Mouse (Mus musculus) hindbrain, embryonic 11.5 days (tissue): ENCODE results near the gene Arpin. TPM values are rescaled to one million over a fixed set of nuclear protein-coding genes. Genes with fewer than 3 reads are reported as not detected.

Experiments
- ATAC-seq: fragments of 200-750 bp; cut with Nextera tagmentation; 2 replicates; pipeline ENCODE4 v1.8.0; 2017; ENCODE audit warnings: mild to moderate bottlenecking, moderate TSS enrichment, moderate library complexity; ENCODE audit not compliant: low FRiP score
- DNase-seq: peaks from one replicate; pipeline ENCODE4 v3.0.0-alpha.2; 2015; ENCODE audit warnings: low spot score
- H3K27ac ChIP-seq: fragments of 300-500 bp; sonication (generic); 2 replicates; pipeline ENCODE4 v1.5.1; 2014; ENCODE audit warnings: mild to moderate bottlenecking, low read depth, low read length
- H3K27me3 ChIP-seq: fragments of 300-500 bp; sonication (generic); 2 replicates; pipeline ENCODE4 v1.6.1; 2014; ENCODE audit warnings: mild to moderate bottlenecking, low read length, moderate library complexity, mixed read lengths; ENCODE audit not compliant: control insufficient read depth, insufficient read depth
- H3K36me3 ChIP-seq: fragments of 300-500 bp; sonication (generic); 2 replicates; pipeline ENCODE4 v1.6.1; 2014; ENCODE audit warnings: mild to moderate bottlenecking, low read length, moderate library complexity, mixed read lengths; ENCODE audit not compliant: control insufficient read depth, insufficient read depth
- H3K4me1 ChIP-seq: fragments of 300-500 bp; sonication (generic); replicated peaks from 2 replicates; pipeline ENCODE4 v1.6.1; 2014; ENCODE audit warnings: low read length, mixed read lengths; ENCODE audit not compliant: control insufficient read depth, insufficient read depth
- H3K4me2 ChIP-seq: fragments of 300-500 bp; sonication (generic); replicated peaks from 2 replicates; pipeline ENCODE4 v1.6.1; 2014; ENCODE audit warnings: mild to moderate bottlenecking, low read depth, low read length
- H3K4me3 ChIP-seq: fragments of 300-500 bp; sonication (generic); 2 replicates; pipeline ENCODE4 v1.5.1; 2014; ENCODE audit warnings: low read depth, low read length
- H3K9ac ChIP-seq: fragments of 300-500 bp; sonication (generic); 2 replicates; pipeline ENCODE4 v1.6.1; 2014; ENCODE audit warnings: low read depth, low read length
- H3K9me3 ChIP-seq: fragments of 300-500 bp; sonication (generic); 2 replicates; pipeline ENCODE4 v1.6.1; 2016; ENCODE audit warnings: low read length; ENCODE audit not compliant: control insufficient read depth
- WGBS: fragments of 180-500 bp; shearing (Covaris S2); extraction: QIAGEN DNeasy Blood & Tissue Kit; methylation state at CpG from one replicate; pipeline ENCODE4 v1.1.7; 2014; 5-methylcytosine and 5-hydroxymethylcytosine counted together
- polyA plus RNA-seq: library from polyadenylated mRNA; unstranded; fragments of >200 nt; fragmentation: Nextera tagmentation; extraction: Ambion mirVana; gene quantifications from 2 replicates; pipeline ENCODE4 v1.2.1, GENCODE M21; 2014

Gene Arpin
- polyA plus RNA-seq = 22.5 and 24.9 TPM in 2 replicates

DNA sequence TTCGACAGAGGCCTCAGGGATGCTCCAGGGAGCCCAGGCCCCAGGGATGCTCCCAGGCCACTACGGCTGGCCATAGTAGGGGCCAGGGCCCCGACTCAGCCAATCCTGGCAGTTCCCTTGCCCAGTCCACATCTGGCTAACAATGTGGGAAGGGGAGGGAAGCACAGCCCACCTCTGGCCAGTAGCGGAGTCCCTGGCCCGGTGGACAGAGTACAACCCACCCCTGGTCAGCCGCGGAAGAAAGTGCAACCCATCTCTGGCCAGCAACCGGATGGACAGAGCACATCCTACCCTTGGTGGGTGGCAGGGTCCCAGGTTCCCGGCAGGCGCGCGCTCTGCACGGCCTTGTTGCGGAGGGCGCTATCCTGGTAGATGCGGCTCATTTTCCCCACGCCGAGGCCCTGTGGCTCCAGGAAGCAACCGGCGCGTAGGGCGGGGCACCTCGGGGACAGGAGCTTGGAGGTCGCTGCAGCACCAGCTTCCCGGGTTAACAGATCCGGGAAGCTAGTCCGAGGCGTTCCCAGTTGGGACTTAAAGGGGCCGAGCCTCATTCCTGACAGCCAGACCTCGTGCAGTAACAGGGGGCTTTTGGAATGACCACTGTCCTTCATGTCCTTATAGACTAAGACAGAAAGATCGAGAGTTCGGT, at the start of gene Arpin:
Gene Arpin (minus strand): TSS at position 498 of the 649 bp plus-strand sequence.
- Histone ChIP-seq H3K9me3 (no peaks in the 10 kb centered on the region), H3K9ac (peak within 1 kb of the TSS; percentile 77), H3K4me2 (peak within 1 kb of the TSS; percentile 70), H3K4me1 (peaks cover 7% of the 10 kb centered on the region), H3K36me3 (no peaks in the 10 kb centered on the region), H3K27ac (peak within 1 kb of the TSS; percentile 60), H3K4me3 (peak within 1 kb of the TSS; percentile 55), H3K27me3 (no peaks in the 10 kb centered on the region)
- WGBS = under 1% methylated on average over 32 of the region's 32 CpGs
- ATAC-seq (peak; percentile 84), DNase-seq (peak; percentile 76)

GRCm38 (mm10) chr7:79975316-79975715, 40.2 kb upstream of the Arpin start:
- Histone ChIP-seq H3K27me3 (no peaks in the 10 kb centered on the region), H3K9me3 (no peaks in the 10 kb centered on the region), H3K27ac (no peak overlapping the region), H3K9ac (no peak overlapping the region), H3K4me1 (no peaks in the 10 kb centered on the region), H3K4me2 (no peak overlapping the region), H3K4me3 (no peak overlapping the region), H3K36me3 (no peaks in the 10 kb centered on the region)
- DNase-seq = no peak
- ATAC-seq = no peak
- WGBS = 94% methylated on average over 2 of the region's 2 CpGs

- H3K4me3 ChIP-seq = no peak overlapping the region
- no peaks in the 10 kb centered on the region for H3K9me3 ChIP-seq
- H3K36me3 ChIP-seq = no peaks in the 10 kb centered on the region
- no peak overlapping the region for H3K9ac ChIP-seq
- H3K27me3 ChIP-seq = no peaks in the 10 kb centered on the region
- DNase-seq (no peak), ATAC-seq (no peak)
- H3K4me1 ChIP-seq = no peaks in the 10 kb centered on the region
- WGBS = 86% methylated on average over 5 of the region's 5 CpGs
- H3K27ac ChIP-seq = no peak overlapping the region
- H3K4me2 ChIP-seq = no peak overlapping the region
Measured at GRCm38 (mm10) chr7:79972195-79972594, 37.0 kb upstream of the Arpin start.

DNA sequence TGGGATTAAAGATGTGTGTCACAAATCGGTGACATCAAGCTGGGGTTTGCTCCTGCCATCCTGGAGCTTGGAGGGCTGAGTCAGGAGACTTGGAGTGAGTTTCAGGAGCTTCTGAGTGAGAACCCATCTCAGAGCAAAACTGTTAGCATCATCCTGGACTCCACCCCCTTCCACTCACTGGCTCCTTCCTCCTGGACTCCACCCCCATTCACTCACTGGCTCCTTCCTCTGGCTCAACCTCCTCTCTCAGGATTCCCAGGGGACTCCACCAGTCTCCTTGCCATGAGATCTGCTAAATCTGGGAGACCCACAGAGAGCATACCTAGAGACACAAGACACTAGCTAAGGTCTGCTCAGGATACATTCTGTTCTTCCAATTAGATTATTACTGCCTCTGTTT, 35.2 kb upstream of the Arpin start:
- ATAC-seq (no peak), DNase-seq (no peak)
- H3K4me1 ChIP-seq = no peaks in the 10 kb centered on the region
- no peaks in the 10 kb centered on the region for H3K36me3 ChIP-seq
- no peaks in the 10 kb centered on the region for H3K9me3 ChIP-seq
- WGBS = 62% methylated on average over 1 of the region's 1 CpGs
- no peak overlapping the region for H3K4me2 ChIP-seq
- no peak overlapping the region for H3K9ac ChIP-seq
- H3K27ac ChIP-seq = no peak overlapping the region
- no peaks in the 10 kb centered on the region for H3K27me3 ChIP-seq
- H3K4me3 ChIP-seq = no peak overlapping the region

DNA sequence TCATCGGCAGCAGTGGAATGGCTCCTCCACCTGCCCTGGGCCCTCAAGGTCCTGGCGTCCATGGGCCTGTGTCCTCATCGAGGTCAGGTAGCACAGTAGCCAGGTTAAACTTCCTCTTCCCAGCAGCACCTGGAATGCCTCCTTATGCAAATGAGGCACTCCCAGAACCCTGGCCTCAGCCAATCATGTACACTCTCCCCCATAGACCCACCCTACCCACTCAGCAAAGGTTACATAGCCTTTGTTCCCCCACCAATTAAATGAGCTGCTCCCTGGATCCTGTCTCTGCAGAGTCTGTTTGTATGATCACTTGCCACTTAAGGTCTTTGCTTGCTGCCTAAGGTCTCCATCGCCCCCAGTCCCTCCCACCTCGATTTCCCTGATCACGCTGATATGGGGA, 33.2 kb upstream of the Arpin start:
- Histone ChIP-seq H3K27ac (no peak overlapping the region), H3K36me3 (no peaks in the 10 kb centered on the region), H3K4me3 (no peak overlapping the region), H3K4me2 (no peak overlapping the region), H3K4me1 (no peaks in the 10 kb centered on the region), H3K9ac (no peak overlapping the region), H3K27me3 (no peaks in the 10 kb centered on the region), H3K9me3 (no peaks in the 10 kb centered on the region)
- ATAC-seq (no peak), DNase-seq (no peak)
- WGBS = 87% methylated on average over 6 of the region's 6 CpGs

DNA sequence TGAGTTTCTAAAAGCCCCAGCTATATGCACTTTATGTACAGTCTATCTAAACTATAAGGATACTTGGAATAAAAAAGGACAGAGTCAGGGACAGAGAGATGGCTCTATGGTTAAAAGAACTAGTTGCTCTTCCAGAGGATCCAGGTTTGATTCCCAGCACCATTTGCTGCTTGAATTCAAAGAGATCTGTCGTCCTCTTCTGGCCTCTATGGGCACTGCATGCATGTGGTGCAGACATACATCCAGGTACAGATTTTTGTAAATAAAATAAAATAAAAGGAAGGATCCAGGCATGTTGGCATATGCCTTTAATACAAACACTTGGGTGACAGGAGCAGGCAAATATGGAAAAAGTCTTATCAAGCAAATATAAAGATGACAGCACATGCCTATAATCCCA, 26.4 kb upstream of the Arpin start:
- ATAC-seq (no peak), DNase-seq (no peak)
- H3K9me3 ChIP-seq = no peaks in the 10 kb centered on the region
- H3K4me2 ChIP-seq = no peak overlapping the region
- WGBS = 75% methylated on average over 1 of the region's 1 CpGs
- H3K36me3 ChIP-seq = no peaks in the 10 kb centered on the region
- no peaks in the 10 kb centered on the region for H3K27me3 ChIP-seq
- H3K9ac ChIP-seq = no peak overlapping the region
- H3K4me3 ChIP-seq = no peak overlapping the region
- H3K27ac ChIP-seq = no peak overlapping the region
- no peaks in the 10 kb centered on the region for H3K4me1 ChIP-seq

GRCm38 (mm10) chr7:79956131-79956530, 21.0 kb upstream of the Arpin start:
- Histone ChIP-seq H3K9me3 (no peaks in the 10 kb centered on the region), H3K4me3 (no peak overlapping the region), H3K36me3 (no peaks in the 10 kb centered on the region), H3K9ac (no peak overlapping the region), H3K4me2 (no peak overlapping the region), H3K4me1 (no peaks in the 10 kb centered on the region), H3K27ac (no peak overlapping the region), H3K27me3 (no peaks in the 10 kb centered on the region)
- 85% methylated on average over 1 of the region's 1 CpGs for WGBS
- no peak for ATAC-seq
- DNase-seq = no peak

DNA sequence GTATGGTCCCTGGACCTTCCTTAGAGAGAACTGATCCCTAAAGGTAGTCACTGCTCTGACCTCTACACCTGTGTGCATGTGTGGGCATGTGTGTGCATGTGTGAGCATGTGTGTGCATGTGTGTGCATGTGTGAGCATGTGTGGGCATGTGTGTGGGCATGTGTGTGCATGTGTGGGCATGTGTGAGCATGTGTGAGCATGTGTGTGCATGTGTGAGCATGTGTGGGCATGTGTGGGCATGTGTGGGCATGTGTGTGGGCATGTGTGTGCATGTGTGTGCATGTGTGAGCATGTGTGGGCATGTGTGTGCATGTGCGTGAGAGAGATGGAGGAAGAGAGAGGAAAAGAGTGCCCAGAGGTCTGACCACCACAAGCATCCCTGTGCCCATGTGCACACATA, 19.7 kb upstream of the Arpin start:
- no peaks in the 10 kb centered on the region for H3K36me3 ChIP-seq
- no peak for ATAC-seq
- no peaks in the 10 kb centered on the region for H3K4me1 ChIP-seq
- no peak overlapping the region for H3K4me2 ChIP-seq
- no peak for DNase-seq
- 92% methylated on average over 1 of the region's 1 CpGs for WGBS
- H3K4me3 ChIP-seq = no peak overlapping the region
- H3K9ac ChIP-seq = no peak overlapping the region
- H3K27ac ChIP-seq = no peak overlapping the region
- H3K9me3 ChIP-seq = no peaks in the 10 kb centered on the region
- no peaks in the 10 kb centered on the region for H3K27me3 ChIP-seq

DNA sequence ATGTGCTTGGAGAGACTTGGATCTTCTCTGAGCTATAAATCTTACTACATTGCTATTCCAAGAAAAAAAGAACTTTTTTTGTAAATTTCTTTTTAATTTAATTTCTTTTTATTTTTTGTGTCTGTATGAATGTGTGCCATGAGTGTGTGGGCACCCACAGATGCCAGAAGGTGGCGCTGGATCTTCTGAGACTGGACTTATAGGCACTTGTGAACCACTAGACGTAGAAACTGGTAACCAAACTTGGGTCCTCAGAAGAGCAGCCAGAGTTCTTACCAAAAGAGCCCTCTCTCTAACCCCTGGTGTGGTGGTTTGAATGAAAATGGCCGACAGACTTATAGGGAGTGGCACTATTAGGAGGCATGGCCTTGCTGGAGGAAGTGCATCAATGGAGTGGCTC, 15.9 kb upstream of the Arpin start:
- no peaks in the 10 kb centered on the region for H3K4me1 ChIP-seq
- no peaks in the 10 kb centered on the region for H3K9me3 ChIP-seq
- ATAC-seq (no peak), DNase-seq (no peak)
- H3K27me3 ChIP-seq = no peaks in the 10 kb centered on the region
- WGBS = 77% methylated on average over 3 of the region's 3 CpGs
- no peak overlapping the region for H3K4me3 ChIP-seq
- no peaks in the 10 kb centered on the region for H3K36me3 ChIP-seq
- H3K27ac ChIP-seq = no peak overlapping the region
- H3K4me2 ChIP-seq = no peak overlapping the region
- H3K9ac ChIP-seq = no peak overlapping the region
